Mouse (Mus musculus): Measurements from ENCODE around the gene Cyp11a1. TPM values are rescaled to one million over a fixed set of nuclear protein-coding genes. Genes with fewer than 3 reads are reported as not detected.
A peak's percentile ranks its signal among the peaks of the same experiment; 100 is the strongest.

The Cyp11a1 gene
- polyA plus RNA-seq (2012; rRNA removed) = 0.19 and 0.27 TPM in 2 replicates

DNA sequence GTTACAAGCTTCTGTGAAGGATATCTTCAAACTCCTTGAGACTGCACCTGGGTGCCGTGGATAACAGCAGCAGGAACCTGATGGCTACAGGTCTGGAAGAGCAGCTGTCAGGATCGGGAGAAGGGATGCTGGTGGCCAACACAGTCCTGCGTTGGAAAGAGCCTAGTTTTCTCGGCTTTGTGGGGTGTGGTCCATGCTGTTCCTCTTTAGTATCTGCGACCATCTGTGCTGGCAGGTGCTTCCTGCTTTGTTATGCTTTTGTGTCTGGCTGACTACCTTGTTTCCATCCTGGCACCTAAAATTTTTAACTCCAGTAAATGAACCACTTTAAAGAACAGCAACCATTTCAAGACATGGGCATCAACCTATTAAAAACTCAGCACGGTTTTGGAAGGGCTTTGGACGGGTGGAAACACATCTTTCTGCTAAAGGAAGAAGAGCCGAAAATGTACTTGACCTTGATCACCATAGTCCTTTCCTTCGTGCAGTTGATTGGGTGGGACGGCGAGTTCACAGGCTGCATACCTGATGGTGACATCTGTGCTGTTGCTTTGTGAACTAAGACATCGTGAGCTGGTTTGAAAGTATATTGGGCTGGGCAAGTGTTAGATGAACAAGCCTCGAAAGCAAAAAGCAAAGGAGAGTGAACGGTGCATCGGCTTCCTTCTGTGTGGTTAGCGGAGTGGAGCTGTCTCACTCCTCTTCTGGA is at the start of gene Cyp11a1:
TSS of gene Cyp11a1 (plus strand) at position 659 of the 709 bp plus-strand sequence.
- 80% methylated on average over 16 of the region's 16 CpGs for WGBS
- no peak within 1 kb of the TSS for H3K27ac ChIP-seq (ENCODE audit: insufficient read depth, low read depth, low read length)

DNA sequence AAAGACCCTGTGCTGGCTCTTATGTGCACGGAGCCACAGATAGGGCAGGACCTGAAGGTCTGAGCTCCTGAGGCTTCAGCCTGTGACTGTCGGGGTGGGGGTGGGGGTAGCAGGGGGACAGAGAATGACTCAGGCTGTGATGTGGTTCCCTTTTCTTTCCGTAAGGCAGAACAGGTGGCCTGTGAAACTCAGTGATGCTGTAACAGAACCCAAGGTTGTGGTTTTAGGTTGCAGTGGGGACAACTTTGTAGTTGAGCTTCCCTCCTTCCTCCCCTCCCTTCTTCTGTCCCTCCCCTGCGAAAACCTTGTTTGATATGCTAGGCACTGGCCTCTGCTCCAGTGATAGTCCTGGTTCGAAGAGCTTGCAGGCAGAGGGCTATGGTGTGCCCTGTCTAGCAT is 49.4 kb upstream of the Cyp11a1 start:
- H3K27ac ChIP-seq (ENCODE audit: insufficient read depth, low read depth, low read length) = peak overlapping the region; percentile 38
- no peak overlapping the region for H3K4me3 ChIP-seq (ENCODE audit: low read depth, low read length)
- no peak for TF ChIP-seq POLR2A (IDR thresholded peaks at IDR 0.05; ENCODE audit: low read depth, low read length)
- H3K36me3 ChIP-seq (ENCODE audit: control insufficient read depth, insufficient read depth, low read length) = peaks cover 36% of the 10 kb centered on the region
- H3K4me1 ChIP-seq (ENCODE audit: control insufficient read depth, insufficient read depth, insufficient read length, low read length) = peaks cover 51% of the 10 kb centered on the region
- H3K27me3 ChIP-seq (ENCODE audit: control insufficient read depth, insufficient read depth, low read length) = no peaks in the 10 kb centered on the region
- 51% methylated on average over 5 of the region's 5 CpGs for WGBS

More for the DNA sequence above, at the start of gene Cyp11a1:
- H3K36me3 ChIP-seq (ENCODE audit: control insufficient read depth, insufficient read depth, low read length) = no peaks in the 10 kb centered on the region
- no peaks in the 10 kb centered on the region for H3K4me1 ChIP-seq (ENCODE audit: control insufficient read depth, insufficient read depth, insufficient read length, low read length)
- no peaks in the 10 kb centered on the region for H3K27me3 ChIP-seq (ENCODE audit: control insufficient read depth, insufficient read depth, low read length)
- no peak within 1 kb of the TSS for H3K4me3 ChIP-seq (ENCODE audit: low read depth, low read length)
- TF ChIP-seq CTCF (IDR thresholded peaks at IDR 0.05; ENCODE audit: extremely low read depth, insufficient read length, insufficient replicate concordance, low read depth, low read length) (no peak), POLR2A (IDR thresholded peaks at IDR 0.05; ENCODE audit: low read depth, low read length) (no peak)

GRCm38 (mm10) chr9:57958615-57959014 is 47.6 kb upstream of the Cyp11a1 start:
- peaks cover 36% of the 10 kb centered on the region for H3K36me3 ChIP-seq (ENCODE audit: control insufficient read depth, insufficient read depth, low read length)
- peaks cover 36% of the 10 kb centered on the region for H3K4me1 ChIP-seq (ENCODE audit: control insufficient read depth, insufficient read depth, insufficient read length, low read length)
- H3K27me3 ChIP-seq (ENCODE audit: control insufficient read depth, insufficient read depth, low read length) = no peaks in the 10 kb centered on the region
- H3K4me3 ChIP-seq (ENCODE audit: low read depth, low read length) = no peak overlapping the region
- no peak overlapping the region for H3K27ac ChIP-seq (ENCODE audit: insufficient read depth, low read depth, low read length)
- WGBS = 55% methylated on average over 1 of the region's 1 CpGs
- TF ChIP-seq POLR2A (IDR thresholded peaks at IDR 0.05; ENCODE audit: low read depth, low read length) = no peak

- Histone ChIP-seq H3K27ac (ENCODE audit: insufficient read depth, low read depth, low read length) (peak overlapping the region; percentile 1; the same call in 1 of the 2 replicates), H3K4me3 (ENCODE audit: low read depth, low read length) (no peak overlapping the region), H3K27me3 (ENCODE audit: control insufficient read depth, insufficient read depth, low read length) (no peaks in the 10 kb centered on the region), H3K4me1 (ENCODE audit: control insufficient read depth, insufficient read depth, insufficient read length, low read length) (peaks cover 35% of the 10 kb centered on the region), H3K36me3 (ENCODE audit: control insufficient read depth, insufficient read depth, low read length) (peaks cover 36% of the 10 kb centered on the region)
- WGBS = 49% methylated on average over 10 of the region's 10 CpGs
- TF ChIP-seq POLR2A (IDR thresholded peaks at IDR 0.05; ENCODE audit: low read depth, low read length) (no peak), CTCF (IDR thresholded peaks at IDR 0.05; ENCODE audit: extremely low read depth, insufficient read length, insufficient replicate concordance, low read depth, low read length) (no peak)
Observed at GRCm38 (mm10) chr9:57959399-57959798, 46.8 kb upstream of the Cyp11a1 start.

- H3K27me3 ChIP-seq (ENCODE audit: control insufficient read depth, insufficient read depth, low read length) = no peaks in the 10 kb centered on the region
- no peak for TF ChIP-seq CTCF (IDR thresholded peaks at IDR 0.05; ENCODE audit: extremely low read depth, insufficient read length, insufficient replicate concordance, low read depth, low read length)
- TF ChIP-seq POLR2A (IDR thresholded peaks at IDR 0.05; ENCODE audit: low read depth, low read length) = no peak
- H3K36me3 ChIP-seq (ENCODE audit: control insufficient read depth, insufficient read depth, low read length) = peaks cover 36% of the 10 kb centered on the region
- H3K27ac ChIP-seq (ENCODE audit: insufficient read depth, low read depth, low read length) = peak overlapping the region; percentile 1; the same call in 1 of the 2 replicates
- WGBS = 78% methylated on average over 17 of the region's 17 CpGs
- no peak overlapping the region for H3K4me3 ChIP-seq (ENCODE audit: low read depth, low read length)
- peaks cover 36% of the 10 kb centered on the region; the same call in 1 of the 2 replicates for H3K4me1 ChIP-seq (ENCODE audit: control insufficient read depth, insufficient read depth, insufficient read length, low read length)
Observed at GRCm38 (mm10) chr9:57959886-57960866, 46.0 kb upstream of the Cyp11a1 start.

DNA sequence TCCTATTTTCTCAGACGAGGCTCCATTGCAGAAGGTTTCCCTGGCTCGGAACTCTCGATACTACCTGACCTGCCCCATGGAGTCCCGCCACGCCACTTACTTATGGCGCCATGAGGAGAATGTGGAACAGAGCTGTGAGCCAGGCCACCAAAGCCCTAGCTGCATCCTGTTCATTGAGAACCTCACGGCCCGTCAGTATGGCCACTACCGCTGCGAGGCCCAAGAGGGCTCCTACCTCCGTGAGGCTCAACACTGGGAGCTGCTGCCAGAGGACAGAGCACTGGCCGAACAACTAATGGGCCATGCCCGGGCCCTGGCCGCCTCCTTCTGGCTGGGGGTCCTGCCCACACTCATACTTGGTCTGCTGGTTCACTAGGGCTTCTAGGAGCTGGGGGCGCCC is 45.0 kb upstream of the Cyp11a1 start:
- Histone ChIP-seq H3K27ac (ENCODE audit: insufficient read depth, low read depth, low read length) (no peak overlapping the region), H3K4me1 (ENCODE audit: control insufficient read depth, insufficient read depth, insufficient read length, low read length) (peaks cover 34% of the 10 kb centered on the region; the same call in 1 of the 2 replicates), H3K27me3 (ENCODE audit: control insufficient read depth, insufficient read depth, low read length) (no peaks in the 10 kb centered on the region), H3K4me3 (ENCODE audit: low read depth, low read length) (no peak overlapping the region), H3K36me3 (ENCODE audit: control insufficient read depth, insufficient read depth, low read length) (peaks cover 33% of the 10 kb centered on the region)
- TF ChIP-seq POLR2A (IDR thresholded peaks at IDR 0.05; ENCODE audit: low read depth, low read length) (no peak), CTCF (IDR thresholded peaks at IDR 0.05; ENCODE audit: extremely low read depth, insufficient read length, insufficient replicate concordance, low read depth, low read length) (no peak)
- WGBS = 92% methylated on average over 15 of the region's 15 CpGs
